Mouse (Mus musculus): ENCODE measurements around the gene Smyd5.
"Not testable (repeated sequence)": the region's sequence is repeated elsewhere in the genome, so short reads cannot be mapped to it uniquely, and the experiment has no call there.

Gene Smyd5

DNA sequence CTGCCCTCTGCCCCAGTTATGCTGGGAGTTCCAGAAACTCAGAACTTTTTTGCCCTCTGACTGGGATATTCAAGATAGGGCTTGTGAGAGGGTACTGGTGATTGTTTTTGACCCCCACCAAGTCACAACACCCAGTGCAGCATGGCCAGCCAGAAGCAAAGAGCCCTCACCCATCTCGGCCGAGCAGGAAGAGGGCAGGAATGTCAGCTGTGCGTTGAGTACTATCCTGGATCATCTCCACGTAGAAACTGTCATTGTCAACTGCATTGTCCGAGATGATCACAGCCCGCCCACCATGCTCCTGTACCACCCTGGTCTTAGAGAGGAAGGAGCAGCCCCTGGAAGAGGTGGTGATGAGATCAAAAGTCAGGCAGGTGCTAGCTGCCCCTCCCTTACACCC, 15.6 kb downstream of the Smyd5 start:
- no peak for DNase-seq (ENCODE audit: low read depth, low spot score)

GRCm38 (mm10) chr6:85450140-85450539, 18.4 kb downstream of the Smyd5 start:
- not testable (repeated sequence) for DNase-seq (ENCODE audit: low read depth, low spot score)

- peak; percentile 99 for DNase-seq (ENCODE audit: low read depth, low spot score)
These were observed 19.2 kb downstream of the Smyd5 start, which contains the start of gene Cct7 for GRCm38 (mm10) chr6:85450697-85451663. TSS of gene Cct7 (plus strand) at chr6:85451514.

DNA sequence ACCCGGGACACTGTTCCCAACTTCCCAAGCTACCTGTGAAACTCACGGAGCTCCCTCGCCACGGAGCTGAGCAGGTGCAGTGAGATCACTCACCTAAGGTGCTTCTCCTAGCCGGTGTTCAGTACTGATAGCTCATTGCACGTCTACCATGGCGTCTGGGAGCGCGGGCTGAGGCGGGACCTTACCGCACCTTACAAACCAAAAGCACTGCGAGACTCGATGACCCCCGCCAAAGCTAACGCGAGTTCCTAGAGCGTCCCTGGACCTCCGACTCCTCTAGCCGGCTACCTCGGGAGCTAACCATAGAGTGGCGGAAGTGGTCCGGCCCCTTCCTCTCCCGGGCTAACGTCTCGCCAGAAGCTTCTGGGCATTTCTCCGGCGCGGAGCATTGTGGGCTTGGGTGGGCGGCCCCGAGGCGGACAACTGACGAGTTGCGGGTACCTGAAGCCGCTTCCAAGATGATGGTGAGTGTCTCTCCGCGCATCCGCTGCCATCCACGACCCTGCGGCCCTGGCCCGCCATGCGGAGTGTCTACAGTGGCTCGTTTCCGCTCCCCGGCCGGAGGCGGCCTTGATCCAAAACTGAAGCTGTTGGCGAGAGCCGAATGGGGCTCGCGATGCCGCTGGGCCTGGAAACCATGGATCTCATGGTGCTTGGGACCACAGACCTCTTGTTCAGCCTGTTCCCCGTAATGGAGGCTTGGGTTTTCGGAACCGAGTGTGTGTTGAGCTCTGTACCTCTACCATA, 20.0 kb downstream of the Smyd5 start, which contains the start of gene Pradc1:
Pradc1 (minus strand) TSS at position 307 of the 747 bp plus-strand sequence.
- peak; percentile 96 for DNase-seq (ENCODE audit: low read depth, low spot score)

- DNase-seq (ENCODE audit: low read depth, low spot score): no peak
These were observed 20.5 kb downstream of the Smyd5 start for GRCm38 (mm10) chr6:85452411-85452665.

DNA sequence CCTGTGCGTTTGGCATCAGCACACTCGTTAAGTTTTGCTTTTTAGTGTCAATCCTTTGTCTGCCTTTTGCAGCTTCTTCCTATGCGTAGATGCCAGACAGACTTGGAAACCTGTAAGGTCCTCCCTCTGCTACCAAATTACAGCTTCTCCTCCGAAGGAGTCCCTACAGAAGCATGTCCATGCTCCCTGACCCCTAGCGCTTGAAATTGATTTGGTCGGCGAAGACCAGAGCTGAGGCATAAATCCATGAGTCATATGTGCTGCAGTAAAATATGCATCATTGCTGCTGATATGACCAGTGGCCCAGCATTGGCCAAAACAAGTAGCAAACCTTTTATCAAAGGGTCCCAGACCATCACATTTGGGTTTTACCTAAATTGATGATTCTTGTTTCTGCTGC, 21.0 kb downstream of the Smyd5 start:
- no peak for DNase-seq (ENCODE audit: low read depth, low spot score)

- DNase-seq (ENCODE audit: low read depth, low spot score): no peak
These were observed 27.8 kb downstream of the Smyd5 start for GRCm38 (mm10) chr6:85459621-85460020.

DNA sequence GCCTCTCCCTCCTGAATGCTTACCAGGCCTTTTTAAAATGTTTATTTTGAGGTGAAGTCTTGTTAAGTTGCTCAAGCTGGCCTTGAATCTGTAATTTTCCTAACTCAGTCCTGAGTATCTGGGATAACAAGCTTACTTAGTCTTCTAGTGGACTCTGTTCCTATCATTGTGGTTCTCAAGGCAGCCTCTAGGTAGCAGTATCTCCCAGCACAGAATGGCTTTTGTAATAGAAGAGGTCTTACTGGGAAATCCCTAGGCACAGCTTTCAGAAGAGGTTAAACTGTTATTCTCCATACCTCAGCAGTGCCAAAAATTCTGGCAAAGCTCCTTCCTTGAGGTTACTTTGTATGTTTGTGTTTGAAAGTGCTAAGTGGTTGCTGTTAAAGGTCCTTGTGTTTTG, 33.6 kb downstream of the Smyd5 start:
- DNase-seq (ENCODE audit: low read depth, low spot score): no peak

GRCm38 (mm10) chr6:85469660-85470430, 38.1 kb downstream of the Smyd5 start:
- no peak for DNase-seq (ENCODE audit: low read depth, low spot score)

GRCm38 (mm10) chr6:85471962-85472361, 40.2 kb downstream of the Smyd5 start:
- DNase-seq (ENCODE audit: low read depth, low spot score): no peak

DNA sequence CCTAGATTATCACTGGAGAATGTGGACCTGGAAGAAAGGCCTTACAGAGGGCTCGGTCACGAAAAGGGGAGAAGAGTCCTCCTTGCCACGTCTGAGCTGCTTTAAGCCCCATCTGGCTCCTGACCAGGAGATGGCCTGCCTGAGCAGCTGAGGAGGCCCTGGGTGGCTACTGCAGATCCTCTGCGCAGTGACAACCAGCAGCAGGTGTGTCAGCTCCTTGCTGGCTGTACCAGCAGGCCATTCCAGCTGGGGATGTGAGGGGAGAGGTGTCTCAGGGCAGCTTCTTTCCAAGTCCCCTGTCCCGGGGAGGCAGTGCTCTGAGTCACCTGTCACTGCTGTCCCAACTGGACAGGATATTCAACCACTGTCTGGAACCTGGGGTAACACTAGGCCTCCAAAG, 40.8 kb downstream of the Smyd5 start:
- no peak for DNase-seq (ENCODE audit: low read depth, low spot score)

DNA sequence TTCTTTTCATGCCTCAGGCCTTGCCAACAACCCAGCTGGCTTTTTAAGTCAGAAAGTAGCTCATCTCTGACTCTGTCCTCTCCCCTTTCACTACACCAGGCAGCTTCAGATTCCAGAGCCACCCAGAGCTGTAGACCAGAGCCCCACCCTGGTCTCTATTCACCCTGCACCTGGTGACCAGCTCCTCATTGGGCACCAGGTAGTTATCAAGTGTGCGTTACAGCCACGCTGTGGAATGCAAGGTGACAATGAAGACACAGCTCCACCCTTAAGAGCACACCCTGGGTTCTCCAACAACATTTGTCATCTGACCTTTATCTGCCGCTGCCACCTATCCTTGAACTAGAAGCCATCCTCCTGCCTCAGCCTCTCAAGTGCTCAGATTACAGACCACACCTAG, 43.8 kb downstream of the Smyd5 start:
- no peak for DNase-seq (ENCODE audit: low read depth, low spot score)

DNA sequence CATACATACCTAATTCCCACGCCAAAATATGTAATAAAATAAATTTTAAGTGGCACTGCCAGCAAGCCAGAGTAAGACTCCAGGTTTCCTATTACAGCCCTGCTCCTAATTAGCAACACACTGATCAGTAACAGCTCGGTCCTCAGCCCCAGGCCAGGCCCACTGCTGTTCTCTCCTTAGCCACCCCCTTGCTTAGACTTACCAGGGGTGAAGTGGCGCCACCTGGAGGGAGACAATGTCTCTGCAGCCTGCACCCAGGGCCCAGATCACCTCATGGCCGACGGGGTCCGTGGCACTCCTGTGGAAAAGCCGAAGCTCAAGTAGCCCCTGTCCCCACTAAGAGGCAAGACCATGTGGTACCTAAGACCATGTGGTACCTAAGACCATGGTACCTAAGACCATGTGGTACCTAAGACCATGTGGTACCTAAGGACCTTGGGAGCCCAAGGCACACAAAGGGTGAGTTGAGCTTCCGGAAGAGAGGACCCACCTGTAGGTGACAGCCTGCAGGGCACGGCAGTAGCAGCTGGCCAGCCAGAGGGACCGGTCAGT, 45.7 kb downstream of the Smyd5 start:
- no peak for DNase-seq (ENCODE audit: low read depth, low spot score)

DNA sequence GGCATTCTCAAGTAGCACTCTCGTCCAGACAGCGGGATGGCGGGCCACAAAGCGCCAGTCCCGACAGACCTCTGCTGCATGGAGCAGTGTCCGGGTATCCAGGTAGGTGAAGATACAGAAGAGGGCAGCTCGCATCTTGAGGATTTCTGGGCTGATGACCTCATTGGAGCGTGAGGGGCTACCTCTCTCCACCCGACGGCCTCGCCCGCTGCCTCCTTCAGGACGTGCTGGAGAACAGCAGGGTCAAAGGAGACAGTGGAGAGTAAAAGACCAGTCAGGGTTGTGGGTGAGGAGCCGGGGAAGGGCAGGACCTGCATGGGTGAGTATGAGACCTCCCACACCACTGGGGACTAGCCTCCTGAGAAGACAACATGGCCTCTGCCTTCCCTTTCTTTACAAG, 46.6 kb downstream of the Smyd5 start:
- no peak for DNase-seq (ENCODE audit: low read depth, low spot score)

DNA sequence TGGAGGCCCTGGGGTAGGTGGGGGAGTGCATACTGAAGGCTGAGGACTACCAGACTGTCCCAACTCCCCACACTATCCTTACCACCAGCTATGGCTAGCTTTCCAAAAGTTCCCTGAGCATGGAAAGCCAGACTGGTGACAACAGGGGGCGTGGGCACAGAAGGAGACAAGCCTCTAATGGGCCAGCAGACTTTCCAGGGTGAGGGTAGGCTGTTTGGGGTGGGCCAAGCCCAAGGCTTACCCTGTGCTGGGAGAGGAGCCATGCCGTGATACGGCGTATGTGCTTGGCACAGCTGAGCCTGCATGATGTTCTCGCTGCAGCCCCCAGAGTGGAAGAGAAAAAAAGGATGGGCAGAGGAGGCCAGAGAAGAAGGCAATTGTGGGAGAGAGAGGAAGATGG, 48.2 kb downstream of the Smyd5 start:
- no peak for DNase-seq (ENCODE audit: low read depth, low spot score)

DNA sequence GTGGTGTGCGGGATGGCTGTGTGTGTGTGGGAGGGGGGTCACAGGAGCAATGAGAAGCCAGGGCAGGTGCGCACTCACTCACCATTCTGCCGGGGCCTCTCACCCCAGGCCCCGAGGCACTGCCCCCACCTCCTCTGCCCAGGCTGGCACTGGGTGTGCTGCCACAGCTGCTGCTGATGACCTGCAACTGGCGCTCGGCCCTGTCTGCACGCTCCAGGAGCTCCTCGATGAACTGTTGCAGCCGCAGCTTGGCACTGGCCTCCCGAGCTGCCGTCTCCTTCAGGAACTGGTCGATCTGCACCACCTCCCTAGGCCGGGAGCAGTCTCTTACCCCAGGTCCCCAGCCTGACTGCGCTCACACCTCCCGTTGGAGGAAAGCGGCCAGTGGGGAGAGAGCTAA, 48.9 kb downstream of the Smyd5 start:
- no peak for DNase-seq (ENCODE audit: low read depth, low spot score)

GRCm38 (mm10) chr6:85483843-85484721, 52.3 kb downstream of the Smyd5 start:
- DNase-seq (ENCODE audit: low read depth, low spot score): no peak

DNA sequence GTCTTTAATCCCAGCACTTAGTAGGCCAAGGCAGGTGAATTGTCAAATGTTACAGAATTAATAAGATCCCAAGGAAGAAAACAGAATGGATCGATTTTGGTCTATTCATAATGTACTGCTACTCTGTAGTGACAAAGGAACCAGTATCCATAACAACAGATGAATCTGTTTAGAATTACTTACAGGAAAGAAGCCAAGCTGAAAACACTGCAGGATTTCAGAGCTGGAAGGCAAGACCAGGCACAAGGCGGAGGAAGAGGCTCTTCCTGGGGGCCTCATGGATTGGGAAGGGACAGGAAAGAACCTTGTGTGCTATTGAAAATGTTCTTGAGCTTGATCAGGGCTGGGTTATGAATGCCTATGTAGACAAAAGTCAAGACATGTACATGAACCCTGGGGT, 53.9 kb downstream of the Smyd5 start:
- DNase-seq (ENCODE audit: low read depth, low spot score): no peak

DNA sequence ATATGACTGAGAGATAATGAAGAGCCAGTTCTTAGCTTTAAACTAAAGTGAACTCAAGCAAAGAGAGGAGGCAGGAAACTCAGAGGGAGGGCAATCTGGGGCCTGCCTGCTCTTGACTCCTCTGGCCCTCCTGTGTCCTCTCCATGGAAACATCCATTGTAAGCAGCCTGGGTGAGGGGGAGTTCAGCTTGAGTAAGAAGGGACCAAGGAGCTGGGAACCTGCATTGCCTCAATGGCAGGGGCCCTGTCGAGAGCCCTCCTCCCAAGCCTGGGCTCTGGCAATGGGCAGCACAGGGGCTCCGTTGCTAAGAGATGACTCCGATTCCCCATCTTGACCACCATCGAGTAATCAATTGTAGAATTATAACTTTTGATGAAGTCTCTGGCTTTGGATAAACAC, 56.7 kb downstream of the Smyd5 start:
- no peak for DNase-seq (ENCODE audit: low read depth, low spot score)

DNA sequence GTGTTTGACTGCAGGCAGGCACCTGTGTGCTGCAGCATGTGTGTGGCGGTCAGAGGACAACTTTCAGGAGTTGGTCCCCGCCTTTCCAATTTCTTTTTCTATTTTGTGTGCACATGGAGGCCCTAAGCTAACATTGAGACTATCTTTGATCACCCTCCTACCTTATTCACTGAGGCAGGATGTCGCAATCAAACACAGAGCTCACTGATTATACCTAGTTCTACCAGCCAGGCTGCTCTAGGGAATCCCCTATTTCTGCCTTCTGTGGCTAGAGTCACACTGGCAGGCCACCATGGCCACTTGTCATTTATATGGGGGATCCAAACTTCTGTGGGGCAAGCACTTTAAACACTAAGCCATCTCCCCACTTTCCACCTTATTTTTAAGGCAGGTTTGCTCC, 57.9 kb downstream of the Smyd5 start:
- no peak for DNase-seq (ENCODE audit: low read depth, low spot score)

GRCm38 (mm10) chr6:85490252-85490651, 58.5 kb downstream of the Smyd5 start:
- DNase-seq (ENCODE audit: low read depth, low spot score): no peak

Data from retina, postnatal 7 days (tissue).